Comparison of ENCODE assay signal across 11 mouse cellular contexts in genomic region chr15:82929595-82929994, GRCm38 (mm10). TPM values are rescaled to one million over a fixed set of nuclear protein-coding genes. Genes with fewer than 3 reads are reported as not detected.
DNase-seq lines count a peak whose midpoint lies in the region; ATAC-seq and TF ChIP-seq lines count a peak whose summit lies in the region.
"Had no signal": no experiment of that assay in that cellular context is flagged by ENCODE, and none has a peak within 500 bp of the region (broad histone marks: within the 10 kb centered on the region; RNA-seq: fewer than 3 reads in every experiment).

No protein-coding gene starts in this region.

- no peak for TF ChIP-seq CTCF in E14TG2a.4 (conservative IDR thresholded peaks at IDR 0.05; ENCODE audit: low read length)
- TF ChIP-seq CTCF in hindbrain, postnatal 0 days (IDR thresholded peaks at IDR 0.05; ENCODE audit: low read depth): no peak

- 0 out of 2 replicates have a peak overlapping the region, but pooled peaks have one; percentile 9 for H3K4me2 ChIP-seq in kidney, embryonic 15.5 days
- H3K4me2 ChIP-seq in hindbrain, postnatal 0 days (ENCODE audit: low read depth, low read length): 0 out of 2 replicates have a peak overlapping the region, but pooled peaks have one; percentile 21

- no peak overlapping the region for H3K9ac ChIP-seq in kidney, embryonic 15.5 days
- H3K9ac ChIP-seq in hindbrain, postnatal 0 days (replicated peaks; ENCODE audit: low read length): peak overlapping the region; percentile 35; the same call in 1 of the 2 replicates

- 27% methylated on average over 9 of the region's 9 CpGs for WGBS in kidney, embryonic 15.5 days
- WGBS in hindbrain, postnatal 0 days: 11% methylated on average over 9 of the region's 9 CpGs

- no peaks in the 10 kb centered on the region for H3K36me3 ChIP-seq in kidney, embryonic 15.5 days
- no peaks in the 10 kb centered on the region for H3K36me3 ChIP-seq in E14TG2a.4 (ENCODE audit: insufficient read depth, low read length)
- no peaks in the 10 kb centered on the region for H3K36me3 ChIP-seq in hindbrain, postnatal 0 days (ENCODE audit: insufficient read depth, low read length)

- H3K4me3 ChIP-seq in kidney, embryonic 15.5 days (replicated peaks): no peak overlapping the region
- peak overlapping the region; percentile 41; the same call in 1 of the 2 replicates for H3K4me3 ChIP-seq in E14TG2a.4 (replicated peaks; ENCODE audit: low read length)
- no peak overlapping the region for H3K4me3 ChIP-seq in hindbrain, postnatal 0 days (ENCODE audit: low read length)

- peak overlapping the region; percentile 48; the same call in 1 of the 2 replicates for H3K27ac ChIP-seq in kidney, embryonic 15.5 days
- H3K27ac ChIP-seq in hindbrain, postnatal 0 days: peak overlapping the region; percentile 32; the same call in 1 of the 2 replicates

- no peak for ATAC-seq in kidney, embryonic 15.5 days (replicated peaks; ENCODE audit: low FRiP score)
- no peak for ATAC-seq in hindbrain, postnatal 0 days
- ATAC-seq in megakaryocyte progenitor cell, adult 5-6 weeks (replicated peaks; ENCODE audit: poor library complexity): no peak

- H3K4me1 ChIP-seq in kidney, embryonic 15.5 days: peaks cover 95% of the 10 kb centered on the region
- peaks cover 53% of the 10 kb centered on the region for H3K4me1 ChIP-seq in E14TG2a.4 (replicated peaks; ENCODE audit: low read depth, low read length)
- peaks cover 48% of the 10 kb centered on the region for H3K4me1 ChIP-seq in hindbrain, postnatal 0 days (ENCODE audit: insufficient read depth, low read length)

- DNase-seq in kidney, adult 11 months: no peak
- peak; percentile 39 for DNase-seq in cerebellum, adult 9-10 months
- DNase-seq in hindbrain, postnatal 0 days (ENCODE audit: low spot score): peak; percentile 72
- no peak for DNase-seq in thymus, postnatal 14 days
- no peak for DNase-seq in adipocyte (ENCODE audit: low spot score)
- DNase-seq: heart, adult 18-20 months; layer of hippocampus, adult 9-11 months; thymus, adult 18-20 months had no signal

- H3K9me3 ChIP-seq in kidney, embryonic 15.5 days (replicated peaks): no peaks in the 10 kb centered on the region
- no peaks in the 10 kb centered on the region for H3K9me3 ChIP-seq in E14TG2a.4 (ENCODE audit: low read length)
- H3K9me3 ChIP-seq in hindbrain, postnatal 0 days (ENCODE audit: low read length): no peaks in the 10 kb centered on the region

- H3K27me3 ChIP-seq in kidney, embryonic 15.5 days: peaks cover 55% of the 10 kb centered on the region
- H3K27me3 ChIP-seq in E14TG2a.4 (ENCODE audit: insufficient read depth, low read length): peaks cover 45% of the 10 kb centered on the region
- no peaks in the 10 kb centered on the region for H3K27me3 ChIP-seq in hindbrain, postnatal 0 days (ENCODE audit: insufficient read depth, low read length)

RNA-seq across cellular contexts. Expression of gene Tcf20, which starts 58.1 kb away (rescaled TPM):
- polyA plus RNA-seq in kidney, embryonic 15.5 days (2015; fragmentation: Nextera tagmentation; extraction: Ambion mirVana): 8.4 and 9.3 TPM in 2 replicates
- total RNA-seq in hindbrain, postnatal 0 days (2014; rRNA removed): 89.2 and 98.3 TPM in 2 replicates
- polyA plus RNA-seq in hindbrain, postnatal 0 days (2015; fragmentation: Nextera tagmentation; extraction: Ambion mirVana): 8.6 and 8.8 TPM in 2 replicates
- total RNA-seq in megakaryocyte progenitor cell, adult 5-6 weeks (2015): 45.1 and 48.5 TPM in 2 replicates
- total RNA-seq in megakaryocyte progenitor cell, adult 5-6 weeks (2017): 76.8 and 83.1 TPM in 2 replicates

Comparison
In these comparisons a context has a peak if more than half of its experiments do, and no peak if none do; other contexts are left out.
1. DNase-seq: peak in cerebellum, adult 9-10 months (single experiment) and hindbrain, postnatal 0 days (single experiment); none in kidney, adult 11 months (single experiment), thymus, postnatal 14 days (single experiment) and adipocyte (single experiment).